Mouse (Mus musculus): ENCODE results near the gene Olfr1265.

GRCm38 (mm10) chr2:90011831-90012230 is 23.3 kb upstream of the Olfr1265 start, which contains the start of gene Olfr1263:
- no peak for TF ChIP-seq CTCF (IDR thresholded peaks at IDR 0.05; ENCODE audit: low read depth, low read length)
- TF ChIP-seq POLR2A (IDR thresholded peaks at IDR 0.05; ENCODE audit: insufficient read depth, low read length) = no peak
- no peak for TF ChIP-seq EP300 (IDR thresholded peaks at IDR 0.05; ENCODE audit: insufficient read depth, low read depth, low read length)
